Mouse (Mus musculus) stomach, embryonic 16.5 days (tissue): ENCODE data around the gene Birc6. TPM values are rescaled to one million over a fixed set of nuclear protein-coding genes. Genes with fewer than 3 reads are reported as not detected.

ENCODE experiments used
- ATAC-seq: fragments of 200-750 bp; cut with Nextera tagmentation; 2 replicates; pipeline ENCODE4 v1.8.0; 2017; ENCODE audit warnings: moderate number of reproducible peaks, moderate TSS enrichment; ENCODE audit not compliant: insufficient read depth, low FRiP score
- H3K27ac ChIP-seq: fragments of 300-500 bp; sonication (generic); 2 replicates; pipeline ENCODE4 v1.5.1; 2014; ENCODE audit warnings: low read length
- H3K27me3 ChIP-seq: fragments of 300-500 bp; sonication (generic); 2 replicates; pipeline ENCODE4 v1.6.1; 2014; ENCODE audit warnings: low read length, control low read depth, mixed read lengths; ENCODE audit not compliant: control insufficient read depth, insufficient read depth
- H3K36me3 ChIP-seq: fragments of 300-500 bp; sonication (generic); 2 replicates; pipeline ENCODE4 v1.6.1; 2014; ENCODE audit warnings: low read length; ENCODE audit not compliant: control insufficient read depth, insufficient read depth
- H3K4me1 ChIP-seq: fragments of 300-500 bp; sonication (generic); 2 replicates; pipeline ENCODE4 v1.6.1; 2014; ENCODE audit warnings: low read length, control low read depth, mixed read lengths; ENCODE audit not compliant: control insufficient read depth, insufficient read depth
- H3K4me2 ChIP-seq: fragments of 300-500 bp; sonication (generic); 2 replicates; pipeline ENCODE4 v1.6.1; 2014; ENCODE audit warnings: low read depth, low read length, mixed read lengths
- H3K4me3 ChIP-seq: fragments of 300-500 bp; sonication (generic); replicated peaks from 2 replicates; pipeline ENCODE4 v1.5.1; 2014; ENCODE audit warnings: mild to moderate bottlenecking, low read length
- H3K9ac ChIP-seq: fragments of 300-500 bp; sonication (generic); 2 replicates; pipeline ENCODE4 v1.6.1; 2014; ENCODE audit warnings: low read length
- H3K9me3 ChIP-seq: fragments of 300-500 bp; sonication (generic); replicated peaks from 2 replicates; pipeline ENCODE4 v1.6.1; 2016; ENCODE audit warnings: low read length, control low read depth; ENCODE audit not compliant: control insufficient read depth
- WGBS: fragments of 180-500 bp; shearing (Covaris S2); extraction: QIAGEN DNeasy Blood & Tissue Kit; methylation state at CpG from one replicate; pipeline ENCODE4 v1.1.7; 2014; 5-methylcytosine and 5-hydroxymethylcytosine counted together
- polyA plus RNA-seq: library from polyadenylated mRNA; unstranded; fragments of >200 nt; fragmentation: Nextera tagmentation; extraction: Ambion mirVana; gene quantifications from 2 replicates; pipeline ENCODE4 v1.2.1, GENCODE M21; 2015

Gene Birc6
- polyA plus RNA-seq, 1 experiment from 2014 or later, result 90.2 TPM

GRCm38 (mm10) chr17:74586768-74587167 is 58.7 kb downstream of the Birc6 start:
- H3K4me1 ChIP-seq, result no peaks in the 10 kb centered on the region
- WGBS, result 75% methylated on average over 3 of the region's 3 CpGs
- no peaks in the 10 kb centered on the region for H3K27me3 ChIP-seq
- no peak overlapping the region for H3K27ac ChIP-seq
- ATAC-seq, result no peak
- no peak overlapping the region for H3K4me2 ChIP-seq
- H3K9ac ChIP-seq, result no peak overlapping the region
- no peaks in the 10 kb centered on the region for H3K9me3 ChIP-seq
- H3K36me3 ChIP-seq, result 0 out of 2 replicates have a peak, but pooled peaks cover 7% of the 10 kb centered on the region
- H3K4me3 ChIP-seq, result no peak overlapping the region

GRCm38 (mm10) chr17:74598908-74599307 is 70.8 kb downstream of the Birc6 start:
- no peak for ATAC-seq
- no peaks in the 10 kb centered on the region for H3K4me1 ChIP-seq
- WGBS, result 86% methylated on average over 9 of the region's 9 CpGs
- no peak overlapping the region for H3K4me3 ChIP-seq
- no peak overlapping the region for H3K27ac ChIP-seq
- H3K9me3 ChIP-seq, result no peaks in the 10 kb centered on the region
- no peaks in the 10 kb centered on the region for H3K27me3 ChIP-seq
- no peak overlapping the region for H3K9ac ChIP-seq
- H3K36me3 ChIP-seq, result peaks cover 17% of the 10 kb centered on the region
- no peak overlapping the region for H3K4me2 ChIP-seq

GRCm38 (mm10) chr17:74599396-74599795 is 71.3 kb downstream of the Birc6 start:
- Histone ChIP-seq H3K36me3 (peaks cover 14% of the 10 kb centered on the region), H3K9ac (no peak overlapping the region), H3K27ac (no peak overlapping the region), H3K4me3 (no peak overlapping the region), H3K4me2 (no peak overlapping the region), H3K4me1 (no peaks in the 10 kb centered on the region), H3K27me3 (no peaks in the 10 kb centered on the region), H3K9me3 (no peaks in the 10 kb centered on the region)
- 94% methylated on average over 2 of the region's 2 CpGs for WGBS
- ATAC-seq, result no peak

DNA sequence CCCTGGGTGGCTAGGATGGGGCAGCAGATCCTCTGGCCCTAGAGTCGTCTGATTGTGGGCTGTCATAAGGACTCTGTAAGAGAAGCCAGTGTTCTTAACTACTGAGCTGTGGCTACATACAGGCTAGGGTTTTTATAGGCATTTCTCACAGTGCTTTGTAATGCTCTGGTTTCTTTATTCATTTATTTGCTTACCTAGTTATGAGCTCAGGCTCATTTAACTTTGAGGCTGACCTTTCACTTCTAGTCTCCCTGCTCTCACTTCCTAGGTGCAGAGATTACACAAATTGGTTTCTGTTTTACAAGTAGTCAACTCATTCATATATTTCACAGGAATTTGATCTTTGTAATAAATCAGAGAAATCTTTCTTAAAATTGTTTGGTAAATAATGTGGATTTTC is 73.1 kb downstream of the Birc6 start:
- Histone ChIP-seq H3K27me3 (no peaks in the 10 kb centered on the region), H3K27ac (no peak overlapping the region), H3K4me1 (no peaks in the 10 kb centered on the region), H3K4me2 (no peak overlapping the region), H3K4me3 (no peak overlapping the region), H3K9ac (no peak overlapping the region), H3K36me3 (peaks cover 17% of the 10 kb centered on the region), H3K9me3 (no peaks in the 10 kb centered on the region)
- ATAC-seq, result no peak
- 88% methylated on average over 1 of the region's 1 CpGs for WGBS

- Histone ChIP-seq H3K4me1 (no peaks in the 10 kb centered on the region), H3K4me2 (no peak overlapping the region), H3K36me3 (peaks cover 11% of the 10 kb centered on the region), H3K4me3 (no peak overlapping the region), H3K27ac (no peak overlapping the region), H3K9ac (no peak overlapping the region), H3K27me3 (no peaks in the 10 kb centered on the region), H3K9me3 (no peaks in the 10 kb centered on the region)
- WGBS, result 62% methylated on average over 3 of the region's 3 CpGs
- ATAC-seq, result no peak
These were observed 102.7 kb downstream of the Birc6 start for GRCm38 (mm10) chr17:74630798-74631197.

DNA sequence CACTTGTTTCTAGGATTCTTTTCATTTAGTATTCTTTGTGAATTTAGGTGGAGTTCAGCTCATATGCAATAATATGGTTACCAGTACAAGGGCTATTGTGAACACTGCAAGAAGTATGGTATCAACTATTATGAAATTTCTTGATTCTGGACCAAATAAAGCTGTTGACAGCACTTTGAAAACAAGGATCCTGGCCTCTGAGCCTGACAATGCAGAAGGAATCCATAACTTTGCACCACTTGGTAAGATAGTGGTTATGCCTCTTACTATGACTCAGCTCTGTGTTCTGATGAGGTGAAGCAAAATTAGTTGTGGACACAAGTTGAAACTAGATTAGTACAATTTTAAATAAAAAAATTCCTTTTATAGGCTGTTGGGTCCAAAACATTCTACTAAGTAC is 114.3 kb downstream of the Birc6 start:
- peaks cover 17% of the 10 kb centered on the region for H3K36me3 ChIP-seq
- ATAC-seq, result no peak
- H3K9ac ChIP-seq, result no peak overlapping the region

GRCm38 (mm10) chr17:74658362-74658761 is 130.3 kb downstream of the Birc6 start:
- 96% methylated on average over 3 of the region's 3 CpGs for WGBS
- Histone ChIP-seq H3K4me3 (no peak overlapping the region), H3K4me2 (no peak overlapping the region), H3K9ac (no peak overlapping the region), H3K9me3 (no peaks in the 10 kb centered on the region), H3K27me3 (no peaks in the 10 kb centered on the region), H3K27ac (no peak overlapping the region), H3K4me1 (no peaks in the 10 kb centered on the region), H3K36me3 (peaks cover 23% of the 10 kb centered on the region)
- ATAC-seq, result no peak

More for the DNA sequence above, 114.3 kb downstream of the Birc6 start:
- H3K4me1 ChIP-seq, result no peaks in the 10 kb centered on the region
- H3K27ac ChIP-seq, result no peak overlapping the region
- H3K9me3 ChIP-seq, result no peaks in the 10 kb centered on the region
- no peaks in the 10 kb centered on the region for H3K27me3 ChIP-seq
- no peak overlapping the region for H3K4me3 ChIP-seq
- H3K4me2 ChIP-seq, result no peak overlapping the region

DNA sequence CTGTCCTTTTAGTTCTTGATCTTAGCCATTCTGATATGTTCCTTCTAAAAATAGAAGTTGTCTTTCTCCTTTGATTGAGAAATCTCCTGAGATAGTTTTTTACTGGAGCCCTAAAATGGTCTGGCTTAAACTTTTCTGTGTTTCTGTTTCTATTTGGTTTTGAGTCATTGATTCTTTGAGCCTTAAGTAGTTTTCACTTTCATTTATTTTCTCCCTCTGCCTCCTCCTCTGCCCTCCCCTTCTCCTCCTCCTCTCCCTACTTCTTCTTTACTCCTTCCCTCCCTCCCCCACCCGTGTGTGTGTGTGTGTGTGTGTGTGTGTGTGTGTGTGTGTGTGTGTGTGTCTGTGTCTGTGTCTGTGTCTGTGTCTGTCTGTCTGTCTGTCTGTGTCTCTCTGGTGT is 139.9 kb downstream of the Birc6 start:
- no peak for ATAC-seq
- Histone ChIP-seq H3K9ac (no peak overlapping the region), H3K27me3 (no peaks in the 10 kb centered on the region), H3K36me3 (peaks cover 14% of the 10 kb centered on the region), H3K4me2 (no peak overlapping the region), H3K4me3 (no peak overlapping the region), H3K9me3 (no peaks in the 10 kb centered on the region), H3K27ac (no peak overlapping the region), H3K4me1 (no peaks in the 10 kb centered on the region)
- WGBS, result 83% methylated on average over 1 of the region's 1 CpGs

DNA sequence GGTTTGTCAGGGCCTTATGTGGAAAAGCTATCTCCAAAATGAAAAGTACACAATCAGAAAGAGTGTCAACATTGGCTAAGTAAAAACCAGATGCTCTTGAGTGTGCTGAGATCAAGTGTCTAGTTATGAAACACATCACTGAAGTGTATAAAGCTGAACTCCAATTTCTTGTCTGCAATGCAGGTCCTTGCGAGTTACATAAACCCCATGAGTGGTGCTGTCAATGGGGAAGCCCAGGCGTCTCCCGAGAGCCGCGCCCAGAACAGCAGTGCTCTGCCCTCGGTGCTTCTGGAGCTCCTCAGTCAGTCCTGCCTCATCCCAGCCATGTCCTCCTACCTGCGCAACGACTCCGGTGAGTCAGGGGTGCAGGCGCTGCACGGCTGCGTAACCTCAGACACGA is 141.9 kb downstream of the Birc6 start:
- WGBS, result 91% methylated on average over 13 of the region's 13 CpGs
- H3K4me2 ChIP-seq, result no peak overlapping the region
- H3K36me3 ChIP-seq, result peaks cover 7% of the 10 kb centered on the region; the same call in 1 of the 2 replicates
- no peaks in the 10 kb centered on the region for H3K27me3 ChIP-seq
- ATAC-seq, result no peak
- no peak overlapping the region for H3K27ac ChIP-seq
- no peak overlapping the region for H3K9ac ChIP-seq
- H3K4me1 ChIP-seq, result no peaks in the 10 kb centered on the region
- H3K9me3 ChIP-seq, result no peaks in the 10 kb centered on the region
- H3K4me3 ChIP-seq, result no peak overlapping the region

DNA sequence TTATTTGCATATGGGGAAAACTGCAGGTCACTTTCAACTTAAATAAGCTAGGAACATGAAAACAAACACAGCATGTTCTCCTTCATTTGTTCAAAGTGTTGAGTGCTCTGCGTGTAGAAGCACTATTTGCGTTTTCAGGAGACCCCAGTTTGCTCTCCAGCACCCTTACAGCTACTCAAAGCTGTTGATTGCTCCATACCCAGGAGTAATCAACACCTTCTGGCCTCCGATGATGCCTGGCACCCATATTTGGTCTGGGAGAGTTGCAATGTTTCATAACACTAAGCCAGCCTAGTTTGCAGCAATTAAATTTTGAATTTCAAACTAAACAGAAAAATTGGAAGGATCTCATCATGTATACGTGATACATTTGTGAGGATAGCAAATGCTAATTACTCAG is 144.4 kb downstream of the Birc6 start:
- Histone ChIP-seq H3K4me3 (no peak overlapping the region), H3K27ac (no peak overlapping the region), H3K4me1 (no peaks in the 10 kb centered on the region), H3K9ac (no peak overlapping the region), H3K27me3 (no peaks in the 10 kb centered on the region), H3K4me2 (no peak overlapping the region), H3K36me3 (peaks cover 7% of the 10 kb centered on the region; the same call in 1 of the 2 replicates), H3K9me3 (no peaks in the 10 kb centered on the region)
- 81% methylated on average over 4 of the region's 4 CpGs for WGBS
- ATAC-seq, result no peak
